Comparison of ENCODE assay signal across 12 mouse cellular contexts in genomic region chr1:150779902-150780301, GRCm38 (mm10).
DNase-seq lines count a peak whose midpoint lies in the region; TF ChIP-seq lines count a peak whose summit lies in the region.
"Had no signal": no experiment of that assay in that cellular context is flagged by ENCODE, and none has a peak within 500 bp of the region (broad histone marks: within the 10 kb centered on the region; RNA-seq: fewer than 3 reads in every experiment).

No protein-coding gene starts in this region.

- TF ChIP-seq POLR2A in CH12.LX (IDR thresholded peaks at IDR 0.05; ENCODE audit: low read depth, low read length): no peak
- TF ChIP-seq POLR2A in cortical plate, adult 2 months (IDR thresholded peaks at IDR 0.05; ENCODE audit: extremely low read depth, insufficient read depth, low read length): no peak
- no peak for TF ChIP-seq POLR2A in thymus, adult 2 months (IDR thresholded peaks at IDR 0.05; ENCODE audit: control insufficient read depth, extremely low read depth, insufficient read depth, low read length, poor library complexity)

- no peak overlapping the region for H3K4me3 ChIP-seq in CH12.LX (replicated peaks in 1 of 3; ENCODE audit: low read depth in 2 of 3, low read length in 2 of 3, poor library complexity in 1 of 3)
- H3K4me3 ChIP-seq in cortical plate, adult 2 months (ENCODE audit: insufficient read depth, low read length): no peak overlapping the region
- no peak overlapping the region for H3K4me3 ChIP-seq in thymus, adult 2 months (ENCODE audit: control insufficient read depth, insufficient read depth, low read length)
- H3K4me3 ChIP-seq: heart, embryonic 12.5 days; liver, embryonic 13.5 days had no signal

- no peaks in the 10 kb centered on the region for H3K79me2 ChIP-seq in CH12.LX (replicated peaks; ENCODE audit: control insufficient read depth, extremely low read depth, insufficient read depth, poor library complexity, severe bottlenecking)

- intact Hi-C loops in left cerebral cortex, postnatal 4 days (cut with DNase I): no loop called here
- intact Hi-C loops in left cerebral cortex, postnatal 25 days (cut with DNase I): loop anchor here (5.0 kb wide), 2 partner anchors 137 to 227 kb away; no protein-coding TSS in a partner anchor

- no peaks in the 10 kb centered on the region for H3K27me3 ChIP-seq in CH12.LX (replicated peaks)
- no peaks in the 10 kb centered on the region for H3K27me3 ChIP-seq in thymus, adult 2 months (ENCODE audit: control insufficient read depth, insufficient read depth, low read length)
- H3K27me3 ChIP-seq: heart, embryonic 12.5 days; liver, embryonic 13.5 days had no signal

- H3K36me3 ChIP-seq in CH12.LX (replicated peaks in 1 of 2; ENCODE audit: control insufficient read depth in 1 of 2, insufficient read depth in 1 of 2, low read length in 1 of 2): no peaks in the 10 kb centered on the region
- H3K36me3 ChIP-seq in thymus, adult 2 months (ENCODE audit: control insufficient read depth, insufficient read depth, low read length): no peaks in the 10 kb centered on the region
- H3K36me3 ChIP-seq: liver, embryonic 13.5 days had no signal

- in situ Hi-C loops in CH12.LX (cut with MboI; ENCODE audit: low pct_ligation_motif_present, low pct_unique_long_range_greater_than_20kb, low sequenced_read_pairs): no loop called here

- H3K9me3 ChIP-seq in CH12.LX (replicated peaks; ENCODE audit: low read length): no peaks in the 10 kb centered on the region
- H3K9me3 ChIP-seq: heart, embryonic 12.5 days; liver, embryonic 13.5 days had no signal

- TF ChIP-seq RAD21 in CH12.LX (IDR thresholded peaks at IDR 0.05; ENCODE audit: low read depth, low read length): peak; percentile 45

- peak; percentile 27 for DNase-seq in cerebellum, adult 9-10 months
- no peak for DNase-seq in cerebellum, adult 11-12 months
- DNase-seq in left cerebral cortex, postnatal 4 days: peak; percentile 4
- DNase-seq in left cerebral cortex, postnatal 25 days (ENCODE audit: low spot score in 2 of 2): no peak
- DNase-seq in CH12.LX (ENCODE audit: extremely low read depth): peak; percentile 27
- no peak for DNase-seq in frontal cortex, postnatal 25 days (ENCODE audit: low spot score in 2 of 2)
- DNase-seq in thymus, adult 2 months: no peak
- DNase-seq: adrenal gland, postnatal 14 days; liver, embryonic 13.5 days; right cerebral cortex, postnatal 14 days had no signal

- no peak overlapping the region for H3K9ac ChIP-seq in CH12.LX (ENCODE audit: insufficient read depth, low read depth)
- H3K9ac ChIP-seq: heart, embryonic 12.5 days; liver, embryonic 13.5 days had no signal

- 9% methylated on average over 2 of the region's 2 CpGs for WGBS in thymus, adult 2 months

- no peak for TF ChIP-seq EP300 in CH12.LX (IDR thresholded peaks at IDR 0.05; ENCODE audit: low read length)

- H3K4me2 ChIP-seq in CH12.LX (ENCODE audit: insufficient read depth, low read depth, poor library complexity, severe bottlenecking): no peak overlapping the region
- H3K4me2 ChIP-seq: heart, embryonic 12.5 days; liver, embryonic 13.5 days had no signal

- dilution Hi-C loops in CH12.LX (cut with MboI; ENCODE audit: extremely low pct_ligation_motif_present, extremely low pct_unique_long_range_greater_than_20kb, low sequenced_read_pairs): no loop called here

- no peaks in the 10 kb centered on the region for H3K4me1 ChIP-seq in CH12.LX (ENCODE audit: control insufficient read depth in 1 of 2, insufficient read depth in 2 of 2)
- no peaks in the 10 kb centered on the region for H3K4me1 ChIP-seq in cortical plate, adult 2 months (ENCODE audit: control insufficient read depth, insufficient read depth, low read length)
- H3K4me1 ChIP-seq in thymus, adult 2 months (replicated peaks; ENCODE audit: control insufficient read depth, insufficient read depth, low read length): no peaks in the 10 kb centered on the region
- H3K4me1 ChIP-seq: liver, embryonic 13.5 days had no signal

- TF ChIP-seq CTCF in CH12.LX (conservative IDR thresholded peaks at IDR 0.05 in 1 of 2, IDR thresholded peaks at IDR 0.05 in 1 of 2; ENCODE audit: low read depth in 2 of 2, low read length in 2 of 2): peak in 1 of 2 experiments; percentile 65; a peak in 2 of 4 replicates
- peak; percentile 31; the same call in 1 of the 2 replicates for TF ChIP-seq CTCF in cortical plate, adult 2 months (IDR thresholded peaks at IDR 0.05; ENCODE audit: extremely low read depth, insufficient read depth, low read length)
- no peak for TF ChIP-seq CTCF in thymus, adult 2 months (IDR thresholded peaks at IDR 0.05; ENCODE audit: borderline replicate concordance, control insufficient read depth, extremely low read depth, insufficient read depth, low read length, poor library complexity)

- H3K27ac ChIP-seq in CH12.LX (ENCODE audit: insufficient read depth, low read depth): no peak overlapping the region
- H3K27ac ChIP-seq in cortical plate, adult 2 months (ENCODE audit: insufficient read depth, low read length): no peak overlapping the region
- no peak overlapping the region for H3K27ac ChIP-seq in thymus, adult 2 months (ENCODE audit: control insufficient read depth, insufficient read depth, low read length)
- H3K27ac ChIP-seq: liver, embryonic 13.5 days had no signal

TF ChIP-seq in CH12.LX, 34 proteins besides CTCF, POLR2A, EP300 and RAD21:
- TF ChIP-seq JUND (conservative IDR thresholded peaks at IDR 0.05; ENCODE audit: low read depth, low read length) (no peak), SMC3 (IDR thresholded peaks at IDR 0.05; ENCODE audit: low read depth, low read length) (peak; percentile 47)
TF ChIP-seq in CH12.LX: peak in this region for 1.

Comparison
In these comparisons a context has a peak if more than half of its experiments do, and no peak if none do; other contexts are left out.
1. DNase-seq: peak in cerebellum, adult 9-10 months (single experiment), left cerebral cortex, postnatal 4 days (single experiment) and CH12.LX (single experiment); none in cerebellum, adult 11-12 months (single experiment), left cerebral cortex, postnatal 25 days (0 of 2), frontal cortex, postnatal 25 days (0 of 2) and thymus, adult 2 months (single experiment).